Mouse (Mus musculus) cerebellum, adult 11-12 months (tissue): ENCODE results near the gene Gm5169.
"Not testable (repeated sequence)": the region's sequence is repeated elsewhere in the genome, so short reads cannot be mapped to it uniquely, and the experiment has no call there.

Experiments
- DNase-seq: peaks from one replicate; pipeline ENCODE4 v3.0.0; 2022

Gm5169 gene

GRCm38 (mm10) chrX:25301355-25301754 is at the start of gene Gm5169:
Gm5169 (minus strand) TSS chrX:25301455.
- DNase-seq: not testable (repeated sequence)

GRCm38 (mm10) chrX:25347424-25347823 is 46.2 kb upstream of the Gm5169 start:
- DNase-seq: not testable (repeated sequence)
